Comparison of ENCODE assay signal across 9 mouse cellular contexts in the genomic region with DNA sequence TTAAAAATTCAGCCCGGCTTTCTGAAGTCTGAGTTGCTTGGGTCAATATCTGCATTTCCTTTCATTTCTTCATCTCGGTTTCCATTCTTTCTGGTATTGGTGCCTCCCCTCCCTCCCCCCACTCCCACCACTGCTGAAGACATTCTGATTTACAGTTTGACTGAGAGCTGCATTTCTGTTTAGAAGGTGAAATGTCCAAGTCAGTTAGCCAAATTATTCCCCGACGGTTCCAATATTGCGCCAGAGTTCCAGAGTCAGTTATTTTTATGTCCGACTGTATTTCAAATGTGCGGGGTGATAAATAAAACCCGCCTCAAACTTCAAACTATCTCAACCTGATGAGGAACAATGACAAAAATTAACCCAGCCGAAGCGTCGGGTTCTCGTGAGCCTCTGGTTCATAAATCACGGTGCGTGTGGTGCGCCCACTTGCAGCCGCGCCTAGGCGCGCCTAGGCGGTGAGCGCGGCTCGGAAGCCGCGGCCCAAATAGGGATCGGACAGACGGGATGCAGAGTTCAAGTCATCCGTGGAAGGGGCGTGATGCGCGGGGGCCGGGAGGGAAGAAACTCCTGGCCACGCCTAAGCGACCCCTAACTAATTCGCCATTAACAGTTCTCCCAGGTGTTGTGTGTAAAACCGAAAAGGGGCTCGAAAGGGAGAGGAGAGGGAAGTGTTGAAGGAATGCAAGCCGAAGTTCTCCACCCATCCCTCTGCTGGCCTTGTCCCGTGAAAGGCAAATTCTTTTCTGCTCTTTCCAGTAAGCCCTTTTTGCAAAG. TPM values are rescaled to one million over a fixed set of nuclear protein-coding genes. Genes with fewer than 3 reads are reported as not detected.
DNase-seq lines count a peak whose midpoint lies in the region; ATAC-seq and TF ChIP-seq lines count a peak whose summit lies in the region.
"Had no signal": no experiment of that assay in that cellular context is flagged by ENCODE, and none has a peak within 500 bp of the region (broad histone marks: within the 10 kb centered on the region; RNA-seq: fewer than 3 reads in every experiment).

No protein-coding gene starts in this region.

- H3K36me3 ChIP-seq in kidney, postnatal 0 days (ENCODE audit: insufficient read depth, low read length) = no peaks in the 10 kb centered on the region
- no peaks in the 10 kb centered on the region for H3K36me3 ChIP-seq in embryonic facial prominence, embryonic 10.5 days (replicated peaks)
- H3K36me3 ChIP-seq in hindbrain, embryonic 10.5 days = no peaks in the 10 kb centered on the region
- H3K36me3 ChIP-seq in neural tube, embryonic 11.5 days (ENCODE audit: control insufficient read depth, insufficient read depth, low read length) = no peaks in the 10 kb centered on the region

- no peak overlapping the region for H3K27ac ChIP-seq in kidney, postnatal 0 days
- no peak overlapping the region for H3K27ac ChIP-seq in embryonic facial prominence, embryonic 10.5 days (replicated peaks)
- no peak overlapping the region for H3K27ac ChIP-seq in hindbrain, embryonic 10.5 days
- no peak overlapping the region for H3K27ac ChIP-seq in neural tube, embryonic 11.5 days (ENCODE audit: low read depth, low read length)

- WGBS in kidney, postnatal 0 days = under 1% methylated on average over 39 of the region's 39 CpGs
- WGBS in embryonic facial prominence, embryonic 10.5 days = 1% methylated on average over 39 of the region's 39 CpGs
- WGBS in hindbrain, embryonic 10.5 days = under 1% methylated on average over 39 of the region's 39 CpGs
- WGBS in neural tube, embryonic 11.5 days = under 1% methylated on average over 39 of the region's 39 CpGs

- DNase-seq in kidney, postnatal 0 days (ENCODE audit: low spot score) = no peak
- DNase-seq in kidney, adult 11 months = no peak
- DNase-seq in embryonic facial prominence, embryonic 10.5 days (ENCODE audit: low spot score) = no peak
- peak; percentile 47 for DNase-seq in hindbrain, embryonic 10.5 days (ENCODE audit: low spot score)
- peak; percentile 48 for DNase-seq in neural tube, embryonic 11.5 days (ENCODE audit: low spot score)
- no peak for DNase-seq in thymus, postnatal 4 days
- no peak for DNase-seq in MN1 (ENCODE audit: low spot score)
- DNase-seq in lung, postnatal 36 days = no peak
- DNase-seq: gastrocnemius, postnatal 10 days had no signal

- H3K4me3 ChIP-seq in kidney, postnatal 0 days (replicated peaks; ENCODE audit: low read depth, low read length) = peak overlapping the region; percentile 0; the same call in 1 of the 2 replicates
- peak overlapping the region; percentile 53 for H3K4me3 ChIP-seq in embryonic facial prominence, embryonic 10.5 days
- H3K4me3 ChIP-seq in hindbrain, embryonic 10.5 days = peak overlapping the region; percentile 49
- peak overlapping the region; percentile 20 for H3K4me3 ChIP-seq in neural tube, embryonic 11.5 days (ENCODE audit: low read depth, low read length)

- no peak overlapping the region for H3K9ac ChIP-seq in kidney, postnatal 0 days (ENCODE audit: low read depth, low read length)
- no peak overlapping the region for H3K9ac ChIP-seq in neural tube, embryonic 11.5 days (ENCODE audit: low read length)

- H3K9me3 ChIP-seq in kidney, postnatal 0 days (replicated peaks; ENCODE audit: low read length) = no peaks in the 10 kb centered on the region
- no peaks in the 10 kb centered on the region for H3K9me3 ChIP-seq in embryonic facial prominence, embryonic 10.5 days
- no peaks in the 10 kb centered on the region for H3K9me3 ChIP-seq in hindbrain, embryonic 10.5 days
- no peaks in the 10 kb centered on the region for H3K9me3 ChIP-seq in neural tube, embryonic 11.5 days (ENCODE audit: control insufficient read depth, low read length)

- no peaks in the 10 kb centered on the region for H3K4me1 ChIP-seq in kidney, postnatal 0 days (replicated peaks; ENCODE audit: insufficient read depth, low read length)
- H3K4me1 ChIP-seq in embryonic facial prominence, embryonic 10.5 days = peaks cover 20% of the 10 kb centered on the region
- H3K4me1 ChIP-seq in hindbrain, embryonic 10.5 days (replicated peaks) = peaks cover 22% of the 10 kb centered on the region
- peaks cover 7% of the 10 kb centered on the region for H3K4me1 ChIP-seq in neural tube, embryonic 11.5 days (ENCODE audit: control insufficient read depth, insufficient read depth, low read length)

- TF ChIP-seq CTCF in kidney, postnatal 0 days (IDR thresholded peaks at IDR 0.05; ENCODE audit: low read depth) = no peak

- no peak for ATAC-seq in kidney, postnatal 0 days (replicated peaks; ENCODE audit: low FRiP score, low read depth)
- ATAC-seq in neural tube, embryonic 11.5 days (ENCODE audit: insufficient read depth, low FRiP score, low TSS enrichment) = no peak

- 0 out of 2 replicates have a peak overlapping the region, but pooled peaks have one; percentile 34 for H3K4me2 ChIP-seq in kidney, postnatal 0 days (ENCODE audit: low read length)
- H3K4me2 ChIP-seq in neural tube, embryonic 11.5 days (ENCODE audit: low read depth) = peak overlapping the region; percentile 43

- H3K27me3 ChIP-seq in kidney, postnatal 0 days (ENCODE audit: insufficient read depth, low read length) = peaks cover 71% of the 10 kb centered on the region
- H3K27me3 ChIP-seq in embryonic facial prominence, embryonic 10.5 days (replicated peaks; ENCODE audit: low read depth, poor library complexity, severe bottlenecking) = peaks cover 97% of the 10 kb centered on the region
- H3K27me3 ChIP-seq in hindbrain, embryonic 10.5 days (ENCODE audit: insufficient read depth, poor library complexity, severe bottlenecking) = peaks cover 93% of the 10 kb centered on the region
- peaks cover 79% of the 10 kb centered on the region for H3K27me3 ChIP-seq in neural tube, embryonic 11.5 days (ENCODE audit: control insufficient read depth, insufficient read depth, low read length)

RNA-seq across cellular contexts. Expression of gene Tbx18, which starts 7.9 kb away (rescaled TPM):
- 0.84 and 0.89 TPM in 2 replicates for polyA plus RNA-seq in kidney, postnatal 0 days (2015; fragmentation: Nextera tagmentation; extraction: Ambion mirVana)
- polyA plus RNA-seq in embryonic facial prominence, embryonic 10.5 days (2016; fragmentation: Nextera tagmentation; extraction: Ambion mirVana) = 2.6 and 2.8 TPM in 2 replicates
- 2.9 and 4.8 TPM in 2 replicates for polyA plus RNA-seq in hindbrain, embryonic 10.5 days (2016; fragmentation: Nextera tagmentation; extraction: Ambion mirVana)
- 1.7 and 2.9 TPM in 2 replicates for polyA plus RNA-seq in neural tube, embryonic 11.5 days (2014; fragmentation: Nextera tagmentation; extraction: Ambion mirVana)

Comparison
In these comparisons a context has a peak if more than half of its experiments do, and no peak if none do; other contexts are left out.
1. DNase-seq: peak in hindbrain, embryonic 10.5 days (single experiment) and neural tube, embryonic 11.5 days (single experiment); none in kidney, postnatal 0 days (single experiment), kidney, adult 11 months (single experiment), embryonic facial prominence, embryonic 10.5 days (single experiment), thymus, postnatal 4 days (single experiment), MN1 (single experiment) and lung, postnatal 36 days (single experiment).
2. H3K4me3 ChIP-seq: peak in every context shown above with its lines; median percentile 53 in embryonic facial prominence, embryonic 10.5 days; 49 in hindbrain, embryonic 10.5 days; 20 in neural tube, embryonic 11.5 days; 0 in kidney, postnatal 0 days.